Mouse (Mus musculus) bone marrow macrophage, adult 2 months (primary cell): ENCODE results near the gene Apobec4. TPM values are rescaled to one million over a fixed set of nuclear protein-coding genes. Genes with fewer than 3 reads are reported as not detected.
"Not testable (repeated sequence)": the region's sequence is repeated elsewhere in the genome, so short reads cannot be mapped to it uniquely, and the experiment has no call there.

ENCODE experiments used
- H3K27ac ChIP-seq: 2 replicates; pipeline ENCODE4 v1.5.1; 2012; ENCODE audit warnings: low read depth, low read length; ENCODE audit not compliant: insufficient read depth
- H3K4me1 ChIP-seq: 2 replicates; pipeline ENCODE4 v1.6.1; 2012; ENCODE audit warnings: low read length; ENCODE audit not compliant: control insufficient read depth, insufficient read depth
- H3K4me3 ChIP-seq: 2 replicates; pipeline ENCODE4 v1.5.1; 2012; ENCODE audit warnings: mild to moderate bottlenecking, low read length, moderate library complexity; ENCODE audit not compliant: insufficient read depth
- CTCF ChIP-seq: IDR thresholded peaks from 2 replicates; pipeline ENCODE4 v1.5.1; 2012; ENCODE audit warnings: low read depth, mild to moderate bottlenecking, low read length, moderate library complexity
- POLR2A ChIP-seq: IDR thresholded peaks from 2 replicates; pipeline ENCODE4 v1.6.1; 2012; ENCODE audit warnings: mild to moderate bottlenecking, low read depth, low read length, borderline replicate concordance
- polyA plus RNA-seq: library from polyadenylated mRNA; stranded (reverse); fragments of >200 nt; gene quantifications from 2 replicates; pipeline ENCODE4 v1.2.4, GENCODE M21; 2012; ENCODE audit not compliant: missing spikeins, insufficient read depth, insufficient read length

The Apobec4 gene
- polyA plus RNA-seq, 1 experiment: not detected

DNA sequence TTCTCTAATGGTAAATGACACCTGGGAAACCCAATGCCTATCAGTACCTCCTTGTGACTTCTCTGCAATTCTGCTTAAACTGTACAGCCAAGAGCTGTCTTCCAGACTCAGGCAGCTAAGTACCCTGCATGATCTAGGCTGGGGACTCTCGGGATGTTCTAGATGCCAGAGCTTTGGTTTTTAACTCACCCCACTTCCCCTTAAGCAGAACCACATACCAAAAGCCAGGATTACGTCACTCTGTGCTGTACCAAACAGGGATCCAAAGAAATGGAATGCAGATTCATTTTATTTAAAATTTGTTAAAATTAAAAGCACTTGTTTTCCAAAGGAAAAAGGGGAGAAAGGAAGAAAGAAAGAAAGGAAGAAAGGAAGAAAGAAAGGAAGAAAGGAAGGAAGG lies 11.4 kb downstream of the Apobec4 start:
- H3K27ac ChIP-seq: no peak overlapping the region
- H3K4me1 ChIP-seq: peaks cover 6% of the 10 kb centered on the region
- no peak for TF ChIP-seq POLR2A
- TF ChIP-seq CTCF: no peak
- no peak overlapping the region for H3K4me3 ChIP-seq

DNA sequence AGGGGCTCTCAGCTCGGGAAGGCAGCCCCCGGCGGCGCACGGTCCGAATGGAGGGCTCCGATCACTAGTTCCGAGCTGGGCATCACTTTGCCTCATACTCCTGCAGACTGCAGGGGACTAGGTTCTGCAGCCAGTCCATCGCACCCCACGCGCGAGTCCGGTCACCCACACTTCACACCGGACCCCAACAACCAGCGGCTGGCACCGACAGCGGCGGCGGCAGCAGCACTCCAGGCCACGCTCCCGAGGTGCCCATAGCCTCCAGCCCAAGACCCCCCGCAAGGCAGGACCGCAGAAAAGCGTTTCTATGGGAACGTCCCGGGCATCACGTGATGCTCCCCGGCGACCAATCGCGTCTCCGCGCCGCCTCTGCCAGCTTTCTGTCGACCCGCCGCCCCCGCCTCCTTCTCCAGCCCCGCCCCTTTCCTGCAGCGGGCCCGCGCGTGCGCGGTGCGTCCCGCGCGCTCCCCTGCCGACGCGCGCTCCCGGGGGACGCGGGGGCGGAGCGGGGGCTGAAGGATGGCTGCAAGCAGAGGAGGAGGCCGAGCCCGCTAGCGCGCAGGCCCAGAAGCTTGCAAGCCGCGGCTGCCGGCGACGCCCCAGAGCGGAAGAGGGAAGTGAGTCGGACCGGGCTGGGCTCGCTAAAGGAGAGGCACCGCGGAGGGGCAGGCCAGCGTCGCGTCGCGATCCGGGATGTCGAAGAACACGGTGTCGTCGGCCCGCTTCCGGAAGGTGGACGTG lies 15.9 kb downstream of the Apobec4 start, which contains the start of the genes Rgl1 and Arpc5:
TSS of gene Rgl1 (minus strand) at position 320 of the 741 bp plus-strand sequence.
TSS of gene Arpc5 (plus strand) at position 511 of the 741 bp plus-strand sequence.
- peak within 1 kb of the TSS; percentile 77 for H3K27ac ChIP-seq
- no peak for TF ChIP-seq POLR2A
- no peak for TF ChIP-seq CTCF
- H3K4me3 ChIP-seq: peak within 1 kb of the TSS; percentile 92
- H3K4me1 ChIP-seq: peaks cover 20% of the 10 kb centered on the region

DNA sequence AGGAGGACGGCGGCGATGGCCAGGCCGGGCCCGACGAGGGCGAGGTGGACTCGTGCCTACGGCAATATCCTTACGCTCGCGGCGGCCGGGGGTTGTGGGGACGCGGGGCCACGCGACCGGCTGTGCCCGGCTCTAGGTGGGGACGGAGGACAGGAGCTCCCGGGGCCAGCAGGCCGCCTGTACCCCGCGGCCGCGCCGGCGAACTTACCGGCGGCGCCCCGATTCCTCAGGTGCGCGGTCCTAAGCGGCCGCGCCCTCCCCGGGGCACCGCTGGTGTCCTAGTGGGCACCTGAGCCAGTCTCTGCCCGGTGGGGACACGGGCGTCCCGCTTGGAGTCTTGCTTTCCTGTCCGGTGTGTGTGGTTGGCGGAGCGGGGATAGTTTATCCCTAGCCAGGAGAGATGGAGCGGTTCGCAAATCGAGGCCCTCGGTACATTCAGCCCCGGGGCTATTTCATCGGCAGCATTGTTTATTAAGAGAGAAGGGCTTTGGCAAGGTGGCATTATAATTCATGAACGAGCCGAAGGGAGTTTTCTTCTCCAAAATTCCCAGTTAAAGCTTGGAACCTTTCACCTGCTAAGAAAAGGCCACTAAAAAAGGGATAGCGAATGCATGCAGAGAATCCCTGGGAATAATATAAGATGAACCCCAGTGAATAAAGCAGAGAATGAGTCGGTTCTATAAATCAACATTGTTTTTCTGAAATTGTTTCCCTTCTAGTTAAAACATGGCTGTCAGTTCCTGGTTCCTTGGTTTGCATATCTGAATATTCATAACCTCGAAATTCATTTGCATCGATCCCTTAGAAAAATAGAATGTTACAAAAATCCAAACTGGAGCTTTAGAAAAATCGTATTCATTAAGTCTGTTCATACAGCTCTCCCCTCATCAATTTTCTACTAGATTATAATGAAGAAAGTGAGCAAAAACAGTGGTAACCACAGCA lies 16.7 kb downstream of the Apobec4 start:
- Histone ChIP-seq H3K4me1 (peaks cover 19% of the 10 kb centered on the region), H3K4me3 (peak overlapping the region; percentile 92), H3K27ac (peak overlapping the region; percentile 77)
- no peak for TF ChIP-seq CTCF
- no peak for TF ChIP-seq POLR2A

GRCm38 (mm10) chr1:152767749-152768488 lies 17.6 kb downstream of the Apobec4 start:
- H3K4me1 ChIP-seq: peaks cover 23% of the 10 kb centered on the region
- H3K27ac ChIP-seq: no peak overlapping the region
- TF ChIP-seq CTCF (no peak), POLR2A (no peak)
- no peak overlapping the region for H3K4me3 ChIP-seq

DNA sequence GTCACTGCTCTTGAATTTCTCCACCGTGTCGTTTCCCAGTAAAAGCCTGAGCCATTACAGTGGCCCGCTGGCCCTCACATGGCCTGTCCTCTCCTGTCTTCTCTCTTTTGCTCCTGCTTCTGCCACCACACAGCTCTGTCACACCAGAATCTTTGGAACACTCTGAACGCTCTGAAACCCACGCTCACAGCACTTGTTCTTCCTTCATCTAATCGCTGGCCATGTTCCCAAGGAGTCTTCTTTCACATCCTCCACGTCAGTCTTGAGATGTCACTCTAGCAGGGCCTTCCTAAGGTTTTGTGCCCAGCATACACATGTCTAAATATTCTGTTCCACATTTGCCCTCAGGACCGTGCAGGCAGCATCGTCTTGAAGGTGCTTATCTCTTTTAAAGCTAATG lies 20.7 kb downstream of the Apobec4 start:
- H3K4me3 ChIP-seq: no peak overlapping the region
- no peak overlapping the region for H3K27ac ChIP-seq
- H3K4me1 ChIP-seq: peaks cover 47% of the 10 kb centered on the region
- TF ChIP-seq CTCF: no peak
- no peak for TF ChIP-seq POLR2A

- not testable (repeated sequence) for H3K4me3 ChIP-seq
- Histone ChIP-seq H3K4me1 (peaks cover 41% of the 10 kb centered on the region), H3K27ac (peak overlapping the region; percentile 40; the same call in 1 of the 2 replicates)
These were observed 24.2 kb downstream of the Apobec4 start for GRCm38 (mm10) chr1:152774601-152775000.

GRCm38 (mm10) chr1:152779071-152779737 lies 28.9 kb downstream of the Apobec4 start:
- TF ChIP-seq POLR2A (no peak), CTCF (peak; percentile 79)
- peaks cover 12% of the 10 kb centered on the region for H3K4me1 ChIP-seq
- no peak overlapping the region for H3K4me3 ChIP-seq
- H3K27ac ChIP-seq: no peak overlapping the region

- peaks cover 20% of the 10 kb centered on the region for H3K4me1 ChIP-seq
- no peak for TF ChIP-seq POLR2A
- TF ChIP-seq CTCF: no peak
- H3K4me3 ChIP-seq: no peak overlapping the region
- H3K27ac ChIP-seq: no peak overlapping the region
These were observed 34.3 kb downstream of the Apobec4 start for GRCm38 (mm10) chr1:152784620-152785019.

GRCm38 (mm10) chr1:152785446-152785845 lies 35.1 kb downstream of the Apobec4 start:
- H3K27ac ChIP-seq, H3K4me3 ChIP-seq: not testable (repeated sequence)
- peaks cover 20% of the 10 kb centered on the region for H3K4me1 ChIP-seq
